In genomic region chr5:43933269-43933668, GRCm38 (mm10) we compare ENCODE assay signal across 25 mouse cellular contexts. TPM values are rescaled to one million over a fixed set of nuclear protein-coding genes. Genes with fewer than 3 reads are reported as not detected.
"Had no signal": no experiment of that assay in that cellular context is flagged by ENCODE, and none has a peak within 500 bp of the region (broad histone marks: within the 10 kb centered on the region; RNA-seq: fewer than 3 reads in every experiment).

No protein-coding gene starts in this region.

- H3K4me1 ChIP-seq: heart, embryonic 13.5 days; heart, embryonic 15.5 days; hindbrain, embryonic 13.5 days; hindbrain, embryonic 15.5 days; limb, embryonic 10.5 days; limb, embryonic 12.5 days; liver, embryonic 13.5 days; liver, embryonic 15.5 days had no signal

- DNase-seq: gastrocnemius, postnatal 14 days; gastrocnemius, postnatal 36 days; heart, adult 2 months; heart, postnatal 14 days; heart, postnatal 36 days; kidney, adult 18-20 months; kidney, adult 8-10 months; kidney, postnatal 14 days; kidney, postnatal 4 days; liver; liver, embryonic 13.5 days had no signal

- H3K4me2 ChIP-seq: heart, embryonic 11.5 days; heart, embryonic 13.5 days; heart, embryonic 15.5 days; hindbrain, embryonic 13.5 days; hindbrain, embryonic 15.5 days; limb, embryonic 12.5 days; liver, embryonic 11.5 days; liver, embryonic 13.5 days; liver, embryonic 15.5 days had no signal

- H3K27ac ChIP-seq: heart, adult 2 months; heart, embryonic 13.5 days; heart, embryonic 15.5 days; hindbrain, embryonic 13.5 days; hindbrain, embryonic 15.5 days; hindbrain, postnatal 0 days; layer of hippocampus, adult 2 months; left cerebral cortex, adult 2 months; limb, embryonic 10.5 days; limb, embryonic 12.5 days; liver, embryonic 13.5 days; liver, embryonic 15.5 days had no signal

- H3K27me3 ChIP-seq: heart, embryonic 13.5 days; heart, embryonic 15.5 days; hindbrain, embryonic 13.5 days; hindbrain, embryonic 15.5 days; limb, embryonic 12.5 days; liver, embryonic 13.5 days; liver, embryonic 15.5 days had no signal

- ATAC-seq: hindbrain, postnatal 0 days had no signal

- H3K9me3 ChIP-seq: heart, embryonic 13.5 days; heart, embryonic 15.5 days; hindbrain, embryonic 13.5 days; hindbrain, embryonic 15.5 days; limb, embryonic 10.5 days; limb, embryonic 12.5 days; liver, embryonic 13.5 days; liver, embryonic 15.5 days had no signal

- H3K9ac ChIP-seq: heart, embryonic 13.5 days; heart, embryonic 15.5 days; hindbrain, embryonic 13.5 days; hindbrain, embryonic 15.5 days; limb, embryonic 12.5 days; liver, embryonic 13.5 days; liver, embryonic 15.5 days had no signal

- H3K4me3 ChIP-seq: heart, adult 2 months; heart, embryonic 13.5 days; heart, embryonic 15.5 days; hindbrain, embryonic 13.5 days; hindbrain, embryonic 15.5 days; layer of hippocampus, adult 2 months; left cerebral cortex, adult 2 months; limb, embryonic 10.5 days; limb, embryonic 12.5 days; liver, embryonic 13.5 days; liver, embryonic 15.5 days had no signal

- H3K36me3 ChIP-seq: heart, embryonic 13.5 days; heart, embryonic 15.5 days; hindbrain, embryonic 13.5 days; hindbrain, embryonic 15.5 days; limb, embryonic 10.5 days; limb, embryonic 12.5 days; liver, embryonic 13.5 days; liver, embryonic 15.5 days had no signal

RNA-seq across cellular contexts. Expression of gene Gm7879, which starts 20.3 kb away (rescaled TPM):
- polyA plus RNA-seq: heart, embryonic 11.5 days; heart, postnatal 0 days; hindbrain, embryonic 15.5 days; intestine, embryonic 14.5 days; liver, embryonic 11.5 days had no signal

RNA-seq across cellular contexts. Expression of gene Fgfbp1, which starts 48.3 kb away (rescaled TPM):
- polyA plus RNA-seq: heart, embryonic 11.5 days; liver, embryonic 11.5 days had no signal
